Mouse (Mus musculus): ENCODE results near the gene Magi1. TPM values are rescaled to one million over a fixed set of nuclear protein-coding genes. Genes with fewer than 3 reads are reported as not detected.
"Not testable (repeated sequence)": the region's sequence is repeated elsewhere in the genome, so short reads cannot be mapped to it uniquely, and the experiment has no call there.

Magi1 gene
- polyA plus RNA-seq, 1 experiment, result 2.1 TPM

DNA sequence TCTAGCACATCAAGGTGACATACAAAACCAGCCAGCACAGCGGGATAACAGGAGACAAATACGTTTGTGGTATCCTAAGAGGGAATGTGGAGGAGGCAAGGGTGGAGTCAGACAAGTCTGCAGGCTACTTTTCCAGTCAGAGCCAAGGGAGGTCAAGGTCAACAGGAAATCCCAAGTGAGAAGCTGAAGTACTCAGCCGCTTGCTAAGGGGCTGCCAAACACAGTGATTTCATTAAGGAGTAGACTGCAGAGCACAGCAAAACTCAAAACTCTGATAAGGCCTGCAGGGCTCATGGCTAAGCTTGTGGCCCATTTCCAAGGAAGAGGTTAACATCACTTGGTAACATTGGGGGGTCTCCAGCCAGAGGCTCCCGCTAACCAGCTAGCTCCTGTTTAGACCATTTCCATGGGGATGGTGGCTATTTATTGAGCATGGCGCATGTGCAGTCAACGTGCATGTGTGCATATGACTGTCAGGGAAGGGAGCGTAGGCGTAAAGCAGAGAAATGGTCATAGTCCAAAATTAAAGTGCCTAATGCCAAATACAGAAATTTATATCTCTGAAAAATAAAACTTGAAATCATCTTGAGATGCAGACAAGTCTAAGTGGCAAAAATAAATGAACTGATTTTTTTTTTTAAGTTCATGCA lies 635.0 kb downstream of the Magi1 start:
- WGBS, result 83% methylated on average over 8 of the region's 8 CpGs
- TF ChIP-seq POLR2A (IDR thresholded peaks at IDR 0.05; ENCODE audit: control insufficient read depth, extremely low read depth, insufficient read depth, low read length, poor library complexity) (no peak), CTCF (IDR thresholded peaks at IDR 0.05; ENCODE audit: borderline replicate concordance, control insufficient read depth, extremely low read depth, insufficient read depth, low read length, poor library complexity) (no peak)
- Histone ChIP-seq H3K4me1 (replicated peaks; ENCODE audit: control insufficient read depth, insufficient read depth, low read length) (no peaks in the 10 kb centered on the region), H3K36me3 (ENCODE audit: control insufficient read depth, insufficient read depth, low read length) (no peaks in the 10 kb centered on the region), H3K27me3 (ENCODE audit: control insufficient read depth, insufficient read depth, low read length) (no peaks in the 10 kb centered on the region), H3K4me3 (ENCODE audit: control insufficient read depth, insufficient read depth, low read length) (no peak overlapping the region), H3K27ac (ENCODE audit: control insufficient read depth, insufficient read depth, low read length) (no peak overlapping the region)
- no peak for DNase-seq

DNA sequence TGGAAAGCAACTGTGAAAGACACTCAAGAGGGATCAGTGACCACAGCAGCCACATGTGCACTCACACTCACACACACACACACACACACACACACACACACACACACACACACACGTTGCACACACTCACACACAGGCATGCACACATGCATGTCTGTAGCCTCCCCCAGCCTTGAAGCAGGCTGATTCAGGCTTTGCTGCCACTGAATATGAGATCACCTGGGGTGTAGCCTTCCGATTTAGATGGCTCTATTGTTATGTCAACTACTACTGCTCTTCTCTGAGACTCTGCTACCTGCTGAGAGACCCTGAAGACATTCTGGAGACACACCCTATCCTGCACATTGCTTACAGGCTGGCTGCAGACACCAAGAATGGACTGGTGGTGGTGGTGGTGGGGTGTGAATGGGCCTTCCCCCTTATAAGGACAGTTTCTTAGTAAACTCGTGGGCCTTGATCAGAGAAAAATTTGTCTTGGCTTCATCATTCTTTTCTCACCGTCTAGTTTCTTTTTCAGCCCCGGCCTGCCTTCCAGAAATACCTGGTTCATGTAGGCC lies 653.9 kb downstream of the Magi1 start:
- WGBS, result 89% methylated on average over 5 of the region's 5 CpGs
- not testable (repeated sequence) for H3K27ac ChIP-seq (ENCODE audit: control insufficient read depth, insufficient read depth, low read length); DNase-seq

DNA sequence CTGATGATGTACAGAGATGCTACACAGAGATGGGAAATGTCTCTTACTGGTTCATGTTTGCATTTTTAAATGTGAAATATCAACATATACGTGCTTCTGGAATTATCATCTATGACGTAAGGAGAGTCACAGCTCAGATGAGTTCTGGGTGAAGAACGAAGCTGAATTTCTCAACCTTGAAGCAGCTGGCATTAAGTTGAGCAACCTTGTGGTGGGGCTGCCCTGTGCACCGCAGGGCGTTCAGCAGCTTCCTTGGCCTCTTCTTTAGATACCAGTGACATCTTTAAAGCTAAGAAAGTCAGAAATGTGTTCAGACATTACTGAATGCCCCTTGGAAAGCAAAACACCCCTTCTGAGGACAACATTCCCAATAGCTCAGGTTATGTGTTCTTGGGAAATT lies 656.5 kb downstream of the Magi1 start:
- Histone ChIP-seq H3K4me1 (replicated peaks; ENCODE audit: control insufficient read depth, insufficient read depth, low read length) (no peaks in the 10 kb centered on the region), H3K4me3 (ENCODE audit: control insufficient read depth, insufficient read depth, low read length) (no peak overlapping the region), H3K27me3 (ENCODE audit: control insufficient read depth, insufficient read depth, low read length) (no peaks in the 10 kb centered on the region), H3K27ac (ENCODE audit: control insufficient read depth, insufficient read depth, low read length) (no peak overlapping the region), H3K36me3 (ENCODE audit: control insufficient read depth, insufficient read depth, low read length) (no peaks in the 10 kb centered on the region)
- TF ChIP-seq CTCF (IDR thresholded peaks at IDR 0.05; ENCODE audit: borderline replicate concordance, control insufficient read depth, extremely low read depth, insufficient read depth, low read length, poor library complexity), result no peak
- no peak for TF ChIP-seq POLR2A (IDR thresholded peaks at IDR 0.05; ENCODE audit: control insufficient read depth, extremely low read depth, insufficient read depth, low read length, poor library complexity)
- no peak for DNase-seq
- WGBS, result 95% methylated on average over 5 of the region's 5 CpGs

More for the DNA sequence above, 653.9 kb downstream of the Magi1 start:
- not testable (repeated sequence) for H3K27me3 ChIP-seq (ENCODE audit: control insufficient read depth, insufficient read depth, low read length); H3K4me3 ChIP-seq (ENCODE audit: control insufficient read depth, insufficient read depth, low read length); H3K4me1 ChIP-seq (replicated peaks; ENCODE audit: control insufficient read depth, insufficient read depth, low read length); H3K36me3 ChIP-seq (ENCODE audit: control insufficient read depth, insufficient read depth, low read length)

Other genes starting within 250 kb of the Magi1 start
- 8.3 and 9.5 TPM in 2 replicates for gene Slc25a26, start 216.4 kb upstream of the Magi1 start, polyA plus RNA-seq (2012; rRNA removed)

Measured in thymus, adult 2 months (tissue).